Mouse (Mus musculus) stomach, postnatal 0 days (tissue): Measurements from ENCODE around the gene Dnaaf2. TPM values are rescaled to one million over a fixed set of nuclear protein-coding genes. Genes with fewer than 3 reads are reported as not detected.
A peak's percentile ranks its signal among the peaks of the same experiment; 100 is the strongest.

ENCODE experiments used
- ATAC-seq: fragments of 200-750 bp; cut with Nextera tagmentation; 2 replicates; pipeline ENCODE4 v1.8.0; 2017; ENCODE audit not compliant: low FRiP score, low TSS enrichment
- DNase-seq: peaks from one replicate; pipeline ENCODE4 v3.0.0-alpha.2; 2016; ENCODE audit warnings: low spot score
- H3K27ac ChIP-seq: fragments of 300-500 bp; sonication (generic); replicated peaks from 2 replicates; pipeline ENCODE4 v1.5.1; 2014; ENCODE audit warnings: mild to moderate bottlenecking, control low read depth
- H3K27me3 ChIP-seq: fragments of 300-500 bp; sonication (generic); 2 replicates; pipeline ENCODE4 v1.6.1; 2014; ENCODE audit warnings: low read length; ENCODE audit not compliant: control insufficient read depth, insufficient read depth
- H3K36me3 ChIP-seq: fragments of 300-500 bp; sonication (generic); 2 replicates; pipeline ENCODE4 v1.6.1; 2014; ENCODE audit warnings: low read length, mixed read lengths; ENCODE audit not compliant: control insufficient read depth, insufficient read depth
- H3K4me1 ChIP-seq: fragments of 300-500 bp; sonication (generic); replicated peaks from 2 replicates; pipeline ENCODE4 v1.6.1; 2014; ENCODE audit warnings: antibody characterized with exemption; ENCODE audit not compliant: control insufficient read depth, insufficient read depth
- H3K4me2 ChIP-seq: fragments of 300-500 bp; sonication (generic); replicated peaks from 2 replicates; pipeline ENCODE4 v1.6.1; 2014; ENCODE audit warnings: low read depth, mild to moderate bottlenecking, control low read depth, moderate library complexity
- H3K4me3 ChIP-seq: fragments of 300-500 bp; sonication (generic); 2 replicates; pipeline ENCODE4 v1.5.1; 2014; ENCODE audit warnings: low read depth, low read length, control low read depth
- H3K9ac ChIP-seq: fragments of 300-500 bp; sonication (generic); 2 replicates; pipeline ENCODE4 v1.6.1; 2014; ENCODE audit warnings: mild to moderate bottlenecking, low read length, control low read depth, mixed read lengths
- H3K9me3 ChIP-seq: fragments of 300-500 bp; sonication (generic); 2 replicates; pipeline ENCODE4 v1.6.1; 2016; ENCODE audit warnings: low read length; ENCODE audit not compliant: control insufficient read depth
- CTCF ChIP-seq: IDR thresholded peaks from 2 replicates; pipeline ENCODE4 v1.5.1; 2016; ENCODE audit warnings: antibody characterized with exemption, low read depth, mild to moderate bottlenecking, moderate library complexity
- EP300 ChIP-seq: optimal IDR thresholded peaks from 2 replicates; pipeline ENCODE3; 2016; ENCODE audit warnings: antibody characterized with exemption
- WGBS: fragments of 180-500 bp; shearing (Covaris S2); extraction: QIAGEN DNeasy Blood & Tissue Kit; methylation state at CpG from one replicate; pipeline ENCODE4 v1.1.7; 2014; 5-methylcytosine and 5-hydroxymethylcytosine counted together
- polyA plus RNA-seq: library from polyadenylated mRNA; unstranded; fragments of >200 nt; fragmentation: Nextera tagmentation; extraction: Ambion mirVana; gene quantifications from 2 replicates; pipeline ENCODE4 v1.2.1, GENCODE M21; 2015

Gene Dnaaf2
- polyA plus RNA-seq, 1 experiment from 2014 or later: 4.0 TPM

GRCm38 (mm10) chr12:69207396-69207795 lies 9.2 kb upstream of the Dnaaf2 start:
- Histone ChIP-seq H3K27ac (no peak overlapping the region), H3K4me1 (no peaks in the 10 kb centered on the region), H3K9ac (no peak overlapping the region), H3K27me3 (no peaks in the 10 kb centered on the region), H3K36me3 (0 out of 2 replicates have a peak, but pooled peaks cover 4% of the 10 kb centered on the region), H3K4me2 (no peak overlapping the region), H3K4me3 (no peak overlapping the region), H3K9me3 (no peaks in the 10 kb centered on the region)
- no peak for ATAC-seq
- no peak for DNase-seq
- TF ChIP-seq EP300: no peak
- TF ChIP-seq CTCF: no peak
- 91% methylated on average over 8 of the region's 8 CpGs for WGBS

GRCm38 (mm10) chr12:69204052-69204833 lies 6.0 kb upstream of the Dnaaf2 start, which contains the start of gene Gm49384:
Gene Gm49384 (minus strand): TSS chr12:69204267.
- DNase-seq (no peak), ATAC-seq (no peak)
- Histone ChIP-seq H3K27ac (no peak within 1 kb of the TSS), H3K4me3 (no peak within 1 kb of the TSS), H3K27me3 (no peaks in the 10 kb centered on the region), H3K9me3 (no peaks in the 10 kb centered on the region), H3K4me2 (no peak within 1 kb of the TSS), H3K4me1 (no peaks in the 10 kb centered on the region), H3K9ac (no peak within 1 kb of the TSS), H3K36me3 (0 out of 2 replicates have a peak, but pooled peaks cover 1% of the 10 kb centered on the region)
- TF ChIP-seq EP300: no peak
- no peak for TF ChIP-seq CTCF
- WGBS: 78% methylated on average over 16 of the region's 16 CpGs

DNA sequence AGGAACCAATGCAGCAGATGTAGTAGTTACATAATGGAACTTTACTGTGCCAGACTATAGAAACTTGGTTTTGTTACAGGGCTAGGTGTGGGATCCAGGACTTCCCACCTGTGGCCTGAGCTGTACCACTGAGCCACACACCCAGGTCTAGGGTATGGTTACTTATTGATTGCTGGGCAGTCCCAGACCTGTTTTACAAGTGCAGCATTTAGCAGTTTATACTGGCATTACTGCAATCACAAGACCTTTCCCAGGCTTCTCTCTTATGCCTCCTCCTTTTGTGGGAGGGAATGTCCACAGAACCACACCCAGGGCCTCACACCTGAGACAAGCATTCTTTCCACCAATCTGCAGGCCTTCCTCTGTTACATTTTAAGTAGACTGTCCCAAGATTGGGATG lies 756 bp upstream of the Dnaaf2 start:
- peak; percentile 29 for DNase-seq
- no peaks in the 10 kb centered on the region for H3K9me3 ChIP-seq
- ATAC-seq: peak; percentile 63; the same call in 1 of the 2 replicates
- 0 out of 2 replicates have a peak, but pooled peaks cover 2% of the 10 kb centered on the region for H3K4me1 ChIP-seq
- no peak overlapping the region for H3K27ac ChIP-seq
- H3K4me2 ChIP-seq: no peak overlapping the region
- H3K9ac ChIP-seq: no peak overlapping the region
- H3K27me3 ChIP-seq: no peaks in the 10 kb centered on the region
- TF ChIP-seq EP300: no peak
- no peak for TF ChIP-seq CTCF
- H3K4me3 ChIP-seq: no peak overlapping the region
- 0 out of 2 replicates have a peak, but pooled peaks cover 3% of the 10 kb centered on the region for H3K36me3 ChIP-seq

DNA sequence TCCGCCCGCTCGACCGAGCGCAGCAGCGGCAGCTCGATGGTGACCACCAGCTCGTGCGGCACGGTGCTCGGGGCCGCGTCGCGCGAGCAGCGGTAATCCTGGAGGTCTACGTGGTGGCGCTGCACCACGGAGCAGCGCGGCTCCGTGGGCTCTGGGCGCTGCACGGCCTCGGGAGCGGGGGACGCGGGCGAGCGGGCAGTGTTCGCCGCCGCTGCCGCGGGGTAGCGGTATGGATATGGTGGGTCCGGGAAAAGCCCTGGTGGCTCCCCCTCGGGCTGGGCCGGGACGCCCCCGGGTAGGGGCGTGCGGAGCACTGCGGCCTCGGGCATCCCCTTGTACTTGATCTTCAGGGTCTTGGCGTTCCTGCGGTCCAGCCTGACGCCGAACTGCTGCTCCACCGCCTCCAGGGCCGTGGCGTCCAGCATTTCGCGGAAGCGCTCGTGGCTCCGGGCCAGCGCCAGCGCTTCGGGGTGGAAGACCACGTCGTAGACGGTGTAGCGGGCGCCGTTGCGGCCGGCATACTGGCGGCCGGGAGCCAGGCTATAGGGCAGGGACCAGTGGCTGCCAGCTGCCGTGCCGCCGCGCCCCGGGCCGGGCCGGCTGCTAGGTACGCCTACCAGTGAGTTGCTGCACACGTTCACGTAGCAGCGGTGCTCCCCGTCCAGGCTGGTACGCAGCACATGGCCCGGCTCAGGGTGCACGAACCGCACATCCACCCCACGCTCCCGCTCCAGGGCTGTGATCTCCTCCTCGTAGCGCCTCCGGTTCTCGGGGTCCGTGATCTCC lies 658 bp downstream of the Dnaaf2 start:
- peak overlapping the region; percentile 92 for H3K27ac ChIP-seq
- peak; percentile 86 for ATAC-seq
- peak overlapping the region; percentile 92 for H3K4me3 ChIP-seq
- H3K4me2 ChIP-seq: peak overlapping the region; percentile 89
- H3K9me3 ChIP-seq: no peaks in the 10 kb centered on the region
- 0 out of 2 replicates have a peak, but pooled peaks cover 3% of the 10 kb centered on the region for H3K36me3 ChIP-seq
- DNase-seq: peak; percentile 76
- under 1% methylated on average over 85 of the region's 94 CpGs for WGBS
- TF ChIP-seq CTCF (no peak), EP300 (no peak)
- H3K27me3 ChIP-seq: no peaks in the 10 kb centered on the region
- H3K4me1 ChIP-seq: 0 out of 2 replicates have a peak, but pooled peaks cover 2% of the 10 kb centered on the region
- peak overlapping the region; percentile 79 for H3K9ac ChIP-seq

GRCm38 (mm10) chr12:69196444-69197377 lies 1.5 kb downstream of the Dnaaf2 start, which contains the start of gene Gm49383:
Gene Gm49383 (minus strand): TSS chr12:69197104.
- Histone ChIP-seq H3K9me3 (no peaks in the 10 kb centered on the region), H3K4me3 (peak within 1 kb of the TSS; percentile 92), H3K4me2 (peak within 1 kb of the TSS; percentile 89), H3K9ac (peak within 1 kb of the TSS; percentile 79), H3K36me3 (0 out of 2 replicates have a peak, but pooled peaks cover 3% of the 10 kb centered on the region), H3K27me3 (no peaks in the 10 kb centered on the region), H3K27ac (peak within 1 kb of the TSS; percentile 92), H3K4me1 (0 out of 2 replicates have a peak, but pooled peaks cover 2% of the 10 kb centered on the region)
- ATAC-seq: peak; percentile 68
- 0 out of 2 replicates have a peak, but pooled peaks have one; percentile 0 for TF ChIP-seq CTCF
- TF ChIP-seq EP300: no peak
- WGBS: under 1% methylated on average over 75 of the region's 75 CpGs
- peak; percentile 74 for DNase-seq
